ENCODE assay signal across 17 mouse cellular contexts in genomic region chr16:31363685-31364436, GRCm38 (mm10). TPM values are rescaled to one million over a fixed set of nuclear protein-coding genes. Genes with fewer than 3 reads are reported as not detected.
DNase-seq lines count a peak whose midpoint lies in the region; ATAC-seq lines count a peak whose summit lies in the region.
"Had no signal": no experiment of that assay in that cellular context is flagged by ENCODE, and none has a peak within 500 bp of the region (broad histone marks: within the 10 kb centered on the region; RNA-seq: fewer than 3 reads in every experiment).

No protein-coding gene starts in this region.

- H3K36me3 ChIP-seq in hindbrain, embryonic 16.5 days (ENCODE audit: control insufficient read depth, insufficient read depth, low read length): no peaks in the 10 kb centered on the region
- H3K36me3 ChIP-seq in hindbrain, embryonic 11.5 days (ENCODE audit: control insufficient read depth, insufficient read depth, low read length): no peaks in the 10 kb centered on the region
- H3K36me3 ChIP-seq in intestine, embryonic 15.5 days: no peaks in the 10 kb centered on the region
- no peaks in the 10 kb centered on the region for H3K36me3 ChIP-seq in forebrain, embryonic 10.5 days (replicated peaks)
- H3K36me3 ChIP-seq: forebrain, embryonic 12.5 days; hindbrain, embryonic 15.5 days; neural tube, embryonic 12.5 days had no signal

- no peak for DNase-seq in hindbrain, embryonic 11.5 days (ENCODE audit: low spot score)
- peak; percentile 78 for DNase-seq in MEL-GATA-1-ER (ENCODE audit: extremely low read depth, low read depth)
- DNase-seq in lung, postnatal 10 days: no peak
- no peak for DNase-seq in retina, embryonic 14.5 days (ENCODE audit: low spot score)
- DNase-seq in forebrain, embryonic 10.5 days (ENCODE audit: extremely low spot score, low spot score): no peak
- DNase-seq: cerebellum, adult 11 months; cerebellum, postnatal 36 days; kidney, postnatal 10 days; lung, adult 2 months; thymus, postnatal 25 days had no signal

- H3K27me3 ChIP-seq in hindbrain, embryonic 16.5 days (replicated peaks; ENCODE audit: control insufficient read depth, insufficient read depth, low read length): no peaks in the 10 kb centered on the region
- no peaks in the 10 kb centered on the region for H3K27me3 ChIP-seq in hindbrain, embryonic 11.5 days (ENCODE audit: control insufficient read depth, insufficient read depth, low read length)
- H3K27me3 ChIP-seq in intestine, embryonic 15.5 days (replicated peaks): no peaks in the 10 kb centered on the region
- H3K27me3 ChIP-seq in forebrain, embryonic 10.5 days (ENCODE audit: poor library complexity, severe bottlenecking): peaks cover 11% of the 10 kb centered on the region
- H3K27me3 ChIP-seq: hindbrain, embryonic 15.5 days; neural tube, embryonic 12.5 days had no signal

- no peaks in the 10 kb centered on the region for H3K4me1 ChIP-seq in hindbrain, embryonic 16.5 days (ENCODE audit: control insufficient read depth, insufficient read depth, low read depth, low read length)
- H3K4me1 ChIP-seq in hindbrain, embryonic 11.5 days (replicated peaks; ENCODE audit: control insufficient read depth, insufficient read depth, low read length): no peaks in the 10 kb centered on the region
- 0 out of 2 replicates have a peak, but pooled peaks cover 6% of the 10 kb centered on the region for H3K4me1 ChIP-seq in intestine, embryonic 15.5 days (replicated peaks)
- peaks cover 18% of the 10 kb centered on the region for H3K4me1 ChIP-seq in forebrain, embryonic 10.5 days
- H3K4me1 ChIP-seq: hindbrain, embryonic 15.5 days had no signal

- H3K4me2 ChIP-seq in hindbrain, embryonic 16.5 days (ENCODE audit: low read length): no peak overlapping the region
- H3K4me2 ChIP-seq in hindbrain, embryonic 11.5 days (replicated peaks; ENCODE audit: low read depth, low read length): no peak overlapping the region
- H3K4me2 ChIP-seq in intestine, embryonic 15.5 days (replicated peaks): no peak overlapping the region; the same call in 1 of the 2 replicates
- H3K4me2 ChIP-seq: forebrain, embryonic 12.5 days; hindbrain, embryonic 15.5 days; neural tube, embryonic 12.5 days had no signal

- WGBS in hindbrain, embryonic 16.5 days: 88% methylated on average over 11 of the region's 11 CpGs
- WGBS in hindbrain, embryonic 11.5 days: 81% methylated on average over 11 of the region's 11 CpGs
- 47% methylated on average over 11 of the region's 11 CpGs for WGBS in intestine, embryonic 15.5 days
- 87% methylated on average over 11 of the region's 11 CpGs for whole genome bisulfite sequencing in forebrain, embryonic 10.5 days

- H3K4me3 ChIP-seq in hindbrain, embryonic 16.5 days (ENCODE audit: low read length): no peak overlapping the region
- H3K4me3 ChIP-seq in hindbrain, embryonic 11.5 days (ENCODE audit: low read depth, low read length): no peak overlapping the region
- H3K4me3 ChIP-seq in intestine, embryonic 15.5 days (replicated peaks): no peak overlapping the region
- H3K4me3 ChIP-seq in forebrain, embryonic 10.5 days: no peak overlapping the region
- H3K4me3 ChIP-seq: forebrain, embryonic 12.5 days; hindbrain, embryonic 15.5 days; megakaryocyte, embryonic 14.5 days; neural tube, embryonic 12.5 days had no signal

- no peak for ATAC-seq in hindbrain, embryonic 16.5 days
- no peak for ATAC-seq in hindbrain, embryonic 11.5 days (ENCODE audit: low FRiP score)
- ATAC-seq in intestine, embryonic 15.5 days: peak; percentile 81
- ATAC-seq in megakaryocyte progenitor cell, adult 5-6 weeks (replicated peaks; ENCODE audit: poor library complexity): peak; percentile 84

- no peak overlapping the region for H3K9ac ChIP-seq in hindbrain, embryonic 16.5 days (ENCODE audit: low read depth, low read length)
- no peak overlapping the region for H3K9ac ChIP-seq in hindbrain, embryonic 11.5 days (ENCODE audit: low read depth, low read length)
- no peak overlapping the region for H3K9ac ChIP-seq in intestine, embryonic 15.5 days
- H3K9ac ChIP-seq: forebrain, embryonic 12.5 days; hindbrain, embryonic 15.5 days; neural tube, embryonic 12.5 days had no signal

- H3K9me3 ChIP-seq in hindbrain, embryonic 16.5 days (ENCODE audit: control insufficient read depth, low read length): no peaks in the 10 kb centered on the region
- no peaks in the 10 kb centered on the region for H3K9me3 ChIP-seq in hindbrain, embryonic 11.5 days (ENCODE audit: control insufficient read depth, low read length)
- H3K9me3 ChIP-seq in intestine, embryonic 15.5 days: no peaks in the 10 kb centered on the region
- H3K9me3 ChIP-seq in forebrain, embryonic 10.5 days: no peaks in the 10 kb centered on the region
- H3K9me3 ChIP-seq: forebrain, embryonic 12.5 days; hindbrain, embryonic 15.5 days; megakaryocyte, embryonic 14.5 days; neural tube, embryonic 12.5 days had no signal

- H3K27ac ChIP-seq in hindbrain, embryonic 16.5 days (ENCODE audit: low read depth, low read length): 0 out of 2 replicates have a peak overlapping the region, but pooled peaks have one; percentile 39
- H3K27ac ChIP-seq in hindbrain, embryonic 11.5 days (ENCODE audit: low read depth, low read length): no peak overlapping the region
- peak overlapping the region; percentile 78 for H3K27ac ChIP-seq in intestine, embryonic 15.5 days
- H3K27ac ChIP-seq in forebrain, embryonic 10.5 days: no peak overlapping the region
- H3K27ac ChIP-seq: forebrain, embryonic 12.5 days; hindbrain, embryonic 15.5 days; neural tube, embryonic 12.5 days had no signal

RNA-seq across cellular contexts. Expression of gene Apod, which starts 49.3 kb away (rescaled TPM):
- 119 and 120 TPM in 2 replicates for polyA plus RNA-seq in hindbrain, embryonic 16.5 days (2015; fragmentation: Nextera tagmentation; extraction: Ambion mirVana)
- 51.1 and 68.0 TPM in 2 replicates for polyA plus RNA-seq in hindbrain, embryonic 11.5 days (2014; fragmentation: Nextera tagmentation; extraction: Ambion mirVana)
- 0.49 and 0.60 TPM in 2 replicates for polyA plus RNA-seq in intestine, embryonic 15.5 days (2015; fragmentation: Nextera tagmentation; extraction: Ambion mirVana)
- not detected in 2 replicates for total RNA-seq in megakaryocyte progenitor cell, adult 5-6 weeks (2015)
- total RNA-seq in megakaryocyte progenitor cell, adult 5-6 weeks (2017): not detected in 2 replicates
- 16.8 and 24.4 TPM in 2 replicates for polyA plus RNA-seq in forebrain, embryonic 10.5 days (2016; fragmentation: Nextera tagmentation; extraction: Ambion mirVana)

RNA-seq across cellular contexts. Expression of gene Bdh1, which starts 58.2 kb away (rescaled TPM):
- polyA plus RNA-seq in hindbrain, embryonic 16.5 days (2015; fragmentation: Nextera tagmentation; extraction: Ambion mirVana): 141 and 145 TPM in 2 replicates
- polyA plus RNA-seq in hindbrain, embryonic 11.5 days (2014; fragmentation: Nextera tagmentation; extraction: Ambion mirVana): 33.4 and 35.6 TPM in 2 replicates
- 174 and 190 TPM in 2 replicates for polyA plus RNA-seq in intestine, embryonic 15.5 days (2015; fragmentation: Nextera tagmentation; extraction: Ambion mirVana)
- total RNA-seq in megakaryocyte progenitor cell, adult 5-6 weeks (2015): 1.3 and 2.6 TPM in 2 replicates
- 3.0 and 4.7 TPM in 2 replicates for total RNA-seq in megakaryocyte progenitor cell, adult 5-6 weeks (2017)
- 14.4 and 16.6 TPM in 2 replicates for polyA plus RNA-seq in forebrain, embryonic 10.5 days (2016; fragmentation: Nextera tagmentation; extraction: Ambion mirVana)

Comparison
In these comparisons a context has a peak if more than half of its experiments do, and no peak if none do; other contexts are left out.
1. H3K27ac ChIP-seq: peak in hindbrain, embryonic 16.5 days (single experiment) and intestine, embryonic 15.5 days (single experiment); none in hindbrain, embryonic 11.5 days (single experiment) and forebrain, embryonic 10.5 days (single experiment).
2. ATAC-seq: peak in intestine, embryonic 15.5 days (single experiment) and megakaryocyte progenitor cell, adult 5-6 weeks (single experiment); none in hindbrain, embryonic 16.5 days (single experiment) and hindbrain, embryonic 11.5 days (single experiment).
3. RNA of gene Apod, which starts 49.3 kb away (polyA plus RNA-seq): 119 to 120 TPM in hindbrain, embryonic 16.5 days, 51.1 to 68.0 TPM in hindbrain, embryonic 11.5 days and 16.8 to 24.4 TPM in forebrain, embryonic 10.5 days; 0.49 to 0.60 TPM in intestine, embryonic 15.5 days; every median in the first group is over 10 times any median in the second.